Mouse (Mus musculus) liver, embryonic 13.5 days (tissue): Measurements from ENCODE around the gene Ehhadh. TPM values are rescaled to one million over a fixed set of nuclear protein-coding genes. Genes with fewer than 3 reads are reported as not detected.

Experiments used
- ATAC-seq: fragments of 200-750 bp; cut with Nextera tagmentation; 2 replicates; pipeline ENCODE4 v1.8.0; 2017; ENCODE audit warnings: low read depth, mild to moderate bottlenecking, moderate number of reproducible peaks, moderate library complexity
- DNase-seq: peaks from one replicate; pipeline ENCODE4 v3.0.0; 2022
- H3K27ac ChIP-seq: fragments of 300-500 bp; sonication (generic); 2 replicates; pipeline ENCODE4 v1.5.1; 2015; ENCODE audit warnings: moderate library complexity, mild to moderate bottlenecking, inconsistent platforms
- H3K27me3 ChIP-seq: fragments of 300-500 bp; sonication (generic); 2 replicates; pipeline ENCODE4 v1.6.1; 2015; ENCODE audit warnings: mild to moderate bottlenecking, inconsistent platforms
- H3K36me3 ChIP-seq: fragments of 300-500 bp; sonication (generic); 2 replicates; pipeline ENCODE4 v1.6.1; 2015; ENCODE audit warnings: mild to moderate bottlenecking, inconsistent platforms
- H3K4me1 ChIP-seq: fragments of 300-500 bp; sonication (generic); replicated peaks from 2 replicates; pipeline ENCODE4 v1.6.1; 2015; ENCODE audit warnings: inconsistent platforms
- H3K4me2 ChIP-seq: fragments of 300-500 bp; sonication (generic); 2 replicates; pipeline ENCODE4 v1.6.1; 2015; ENCODE audit warnings: inconsistent platforms, mild to moderate bottlenecking, moderate library complexity
- H3K4me3 ChIP-seq: fragments of 300-500 bp; sonication (generic); replicated peaks from 2 replicates; pipeline ENCODE4 v1.5.1; 2015; ENCODE audit warnings: mild to moderate bottlenecking, inconsistent platforms
- H3K9ac ChIP-seq: fragments of 300-500 bp; sonication (generic); 2 replicates; pipeline ENCODE4 v1.6.1; 2015; ENCODE audit warnings: mild to moderate bottlenecking, inconsistent platforms
- H3K9me3 ChIP-seq: fragments of 300-500 bp; sonication (generic); replicated peaks from 2 replicates; pipeline ENCODE4 v1.6.1; 2016; ENCODE audit warnings: inconsistent platforms
- WGBS: fragments of 180-500 bp; shearing (Covaris S2); methylation state at CpG from one replicate; pipeline ENCODE4 v1.1.7; 2015; ENCODE audit not compliant: insufficient replicate concordance; 5-methylcytosine and 5-hydroxymethylcytosine counted together
- polyA plus RNA-seq: library from polyadenylated mRNA; unstranded; fragments of >200 nt; fragmentation: Nextera tagmentation; extraction: Ambion mirVana; gene quantifications from 2 replicates; pipeline ENCODE4 v1.2.1, GENCODE M21; 2015

Gene Ehhadh
- polyA plus RNA-seq, 1 experiment from 2014 or later: 5.9 TPM

GRCm38 (mm10) chr16:21727421-21727820 is 60.2 kb downstream of the Ehhadh start:
- DNase-seq: no peak
- WGBS: 77% methylated on average over 3 of the region's 3 CpGs
- no peak overlapping the region for H3K4me3 ChIP-seq
- no peak for ATAC-seq
- H3K4me2 ChIP-seq: no peak overlapping the region
- H3K9ac ChIP-seq: no peak overlapping the region
- no peaks in the 10 kb centered on the region for H3K36me3 ChIP-seq
- H3K4me1 ChIP-seq: no peaks in the 10 kb centered on the region
- H3K27ac ChIP-seq: no peak overlapping the region
- H3K27me3 ChIP-seq: no peaks in the 10 kb centered on the region
- H3K9me3 ChIP-seq: no peaks in the 10 kb centered on the region

- Histone ChIP-seq H3K9ac (no peak overlapping the region), H3K4me1 (no peaks in the 10 kb centered on the region), H3K4me2 (no peak overlapping the region), H3K36me3 (no peaks in the 10 kb centered on the region), H3K27ac (no peak overlapping the region), H3K27me3 (no peaks in the 10 kb centered on the region), H3K9me3 (no peaks in the 10 kb centered on the region), H3K4me3 (no peak overlapping the region)
- DNase-seq (no peak), ATAC-seq (no peak)
- 55% methylated on average over 1 of the region's 1 CpGs for WGBS
These were observed 63.3 kb downstream of the Ehhadh start for GRCm38 (mm10) chr16:21724261-21724660.

GRCm38 (mm10) chr16:21719770-21720169 is 67.8 kb downstream of the Ehhadh start:
- ATAC-seq (no peak), DNase-seq (no peak)
- Histone ChIP-seq H3K4me3 (no peak overlapping the region), H3K9me3 (no peaks in the 10 kb centered on the region), H3K4me1 (no peaks in the 10 kb centered on the region), H3K27me3 (no peaks in the 10 kb centered on the region), H3K4me2 (no peak overlapping the region), H3K9ac (no peak overlapping the region), H3K27ac (no peak overlapping the region), H3K36me3 (no peaks in the 10 kb centered on the region)
- WGBS: 57% methylated on average over 7 of the region's 7 CpGs

GRCm38 (mm10) chr16:21714516-21714915 is 73.1 kb downstream of the Ehhadh start:
- no peak overlapping the region for H3K9ac ChIP-seq
- H3K9me3 ChIP-seq: no peaks in the 10 kb centered on the region
- H3K4me2 ChIP-seq: no peak overlapping the region
- DNase-seq (no peak), ATAC-seq (no peak)
- no peaks in the 10 kb centered on the region for H3K4me1 ChIP-seq
- H3K27me3 ChIP-seq: no peaks in the 10 kb centered on the region
- H3K4me3 ChIP-seq: no peak overlapping the region
- 65% methylated on average over 10 of the region's 10 CpGs for WGBS
- no peaks in the 10 kb centered on the region for H3K36me3 ChIP-seq
- H3K27ac ChIP-seq: no peak overlapping the region

Other genes with a start within 250 kb of the Ehhadh start
- 2.6 and 3.7 TPM in 2 replicates for gene 2510009E07Rik, start 93.1 kb downstream of the Ehhadh start, polyA plus RNA-seq
- gene Map3k13, start 6.5 kb upstream of the Ehhadh start, polyA plus RNA-seq: 0.35 TPM in 2 replicates
- gene Tmem41a, start 159.7 kb upstream of the Ehhadh start, polyA plus RNA-seq: 27.2 and 31.1 TPM in 2 replicates
- 1.3 and 1.8 TPM in 2 replicates for gene Liph, start 207.9 kb upstream of the Ehhadh start, polyA plus RNA-seq
- 35.2 and 44.1 TPM in 2 replicates for gene Senp2, start 221.7 kb upstream of the Ehhadh start, polyA plus RNA-seq